Mouse (Mus musculus) cerebellum, adult 2 months (tissue): ENCODE measurements around the gene Pcdh11x. TPM values are rescaled to one million over a fixed set of nuclear protein-coding genes. Genes with fewer than 3 reads are reported as not detected.

Experiments
- DNase-seq, 2 experiments: peaks; one replicate each; pipeline ENCODE4 v3.0.0; 2021
- H3K27ac ChIP-seq: fragments of 200-500 bp; 2 replicates; pipeline ENCODE4 v1.5.1; 2012; ENCODE audit warnings: low read length, control low read depth, inconsistent platforms; ENCODE audit not compliant: insufficient read depth
- H3K27me3 ChIP-seq: fragments of 200-500 bp; 2 replicates; pipeline ENCODE4 v1.6.1; 2012; ENCODE audit warnings: inconsistent platforms, mild to moderate bottlenecking, low read length, moderate library complexity; ENCODE audit not compliant: control insufficient read depth, insufficient read depth
- H3K4me1 ChIP-seq: fragments of 200-500 bp; 2 replicates; pipeline ENCODE4 v1.6.1; 2011; ENCODE audit warnings: low read length; ENCODE audit not compliant: control insufficient read depth, insufficient read depth
- H3K4me3 ChIP-seq: fragments of 200-500 bp; replicated peaks from 2 replicates; pipeline ENCODE3; 2011; ENCODE audit warnings: mild to moderate bottlenecking, low read depth, low read length, control low read depth; ENCODE audit not compliant: insufficient read depth
- CTCF ChIP-seq: fragments of 200-500 bp; IDR thresholded peaks from 2 replicates; pipeline ENCODE4 v1.5.1; 2011; ENCODE audit warnings: low read depth, mild to moderate bottlenecking, control low read depth, low read length, moderate library complexity, borderline replicate concordance; ENCODE audit not compliant: insufficient read depth
- POLR2A ChIP-seq: fragments of 200-500 bp; IDR thresholded peaks from 2 replicates; pipeline ENCODE4 v1.6.1; 2011; ENCODE audit warnings: low read length, control low read depth, borderline replicate concordance; ENCODE audit not compliant: insufficient read depth
- WGBS: fragments of 180-500 bp; shearing (Covaris S2); methylation state at CpG from one replicate; pipeline ENCODE4 v1.1.7; 2018; 5-methylcytosine and 5-hydroxymethylcytosine counted together
- polyA plus RNA-seq: library from polyadenylated mRNA; depleted of rRNA; stranded (reverse); fragments of >200 nt; gene quantifications from 2 replicates; pipeline ENCODE4 v1.2.3, GENCODE M21; 2012; rRNA removed

Gene Pcdh11x
- 3.3 and 3.4 TPM in 2 replicates for polyA plus RNA-seq

DNA sequence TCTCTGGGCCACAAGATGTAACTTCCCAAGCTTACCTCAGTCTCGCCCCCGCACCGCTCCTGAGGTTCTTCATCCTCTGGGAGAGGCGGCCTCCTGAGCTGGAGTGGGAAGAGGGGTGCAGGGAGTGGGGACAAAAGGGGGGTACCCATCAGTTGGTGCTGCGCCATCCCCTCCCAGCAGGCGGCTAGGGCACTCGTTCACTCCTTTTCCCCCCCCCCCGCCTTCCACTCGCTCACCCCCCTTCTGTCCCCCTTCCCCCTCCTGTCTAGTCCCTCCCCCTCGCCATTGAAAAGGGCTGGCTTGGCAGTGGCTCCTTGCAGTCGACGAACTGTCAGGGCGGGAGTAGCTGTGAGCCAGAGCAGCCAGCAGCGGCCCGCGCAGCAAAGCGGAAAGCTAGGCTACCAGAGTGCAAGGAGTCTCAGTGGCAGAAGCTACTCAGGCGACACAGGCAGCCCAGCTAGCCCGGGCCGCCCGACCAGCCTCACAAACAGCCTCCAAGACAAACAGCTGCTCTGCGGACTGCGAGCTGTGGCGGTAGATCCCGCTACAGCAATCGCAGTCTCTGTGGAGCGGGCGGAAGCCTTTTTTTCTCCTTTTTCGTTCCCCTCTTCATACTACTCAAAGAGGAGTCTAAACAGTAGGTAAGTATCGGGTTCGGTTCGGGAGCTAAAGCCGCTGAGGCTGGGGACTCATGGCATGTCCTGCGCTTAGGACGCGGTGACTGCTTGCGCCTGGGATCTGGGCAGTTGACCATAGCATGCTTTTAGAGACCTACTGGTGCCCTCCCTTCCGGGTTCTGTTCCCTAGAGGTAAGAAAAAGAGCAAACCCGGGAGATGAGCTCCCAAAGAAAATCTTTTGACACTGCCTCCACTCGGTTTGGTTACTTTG, at the start of gene Pcdh11x:
Gene Pcdh11x (plus strand): TSS at position 249 of the 889 bp plus-strand sequence.
- TF ChIP-seq CTCF (no peak), POLR2A (no peak)

DNA sequence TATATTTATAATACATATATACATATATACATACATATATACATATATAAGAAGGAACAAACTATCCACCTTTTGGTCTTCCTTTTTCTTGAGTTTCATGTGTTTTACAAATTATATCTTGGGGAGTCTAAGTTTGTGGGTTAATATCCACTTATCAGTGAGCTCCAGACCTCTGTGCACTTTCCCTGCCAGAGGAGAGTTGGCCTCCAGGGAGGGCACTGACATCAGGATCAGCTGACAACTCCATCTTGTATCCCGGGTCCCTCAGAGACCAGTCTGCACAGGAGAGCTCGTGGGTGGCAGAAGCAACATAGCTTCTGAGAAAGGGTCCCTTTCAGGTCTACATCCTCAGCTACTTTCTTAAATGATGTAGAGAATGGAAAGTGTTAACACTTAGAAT, 30.0 kb upstream of the Pcdh11x start:
- no peak for DNase-seq
- TF ChIP-seq CTCF (no peak), POLR2A (no peak)
- Histone ChIP-seq H3K4me3 (no peak overlapping the region), H3K27me3 (no peaks in the 10 kb centered on the region), H3K27ac (no peak overlapping the region), H3K4me1 (no peaks in the 10 kb centered on the region)
- WGBS: 51% methylated on average over 2 of the region's 2 CpGs

More for the DNA sequence above, at the start of gene Pcdh11x:
- Histone ChIP-seq H3K27ac (no peak within 1 kb of the TSS), H3K4me1 (no peaks in the 10 kb centered on the region), H3K4me3 (peak within 1 kb of the TSS; percentile 76), H3K27me3 (no peaks in the 10 kb centered on the region)
- DNase-seq: peak; percentile 57
- WGBS: 3% methylated on average over 35 of the region's 40 CpGs

DNA sequence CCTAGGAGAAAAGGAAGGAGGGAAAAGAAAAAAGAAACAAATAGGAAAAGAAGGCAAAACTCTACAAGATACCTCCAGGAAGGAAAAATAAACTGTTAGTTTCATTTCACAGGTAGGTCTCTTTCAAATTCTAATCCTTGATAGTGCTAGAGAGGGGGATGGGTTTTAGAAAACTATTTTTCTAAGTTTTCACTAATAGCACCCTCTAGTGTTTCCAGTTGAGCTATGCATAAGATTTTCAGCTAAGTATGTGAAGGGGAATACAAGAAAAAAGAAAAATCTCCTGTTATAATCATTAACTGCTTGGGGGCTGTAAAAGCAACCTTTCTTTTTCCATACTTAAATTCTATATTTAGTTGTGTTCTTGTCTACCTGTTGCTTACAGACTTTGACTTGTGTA, 4.5 kb upstream of the Pcdh11x start:
- no peak overlapping the region for H3K4me3 ChIP-seq
- H3K4me1 ChIP-seq: no peaks in the 10 kb centered on the region
- no peaks in the 10 kb centered on the region for H3K27me3 ChIP-seq
- TF ChIP-seq CTCF: no peak
- no peak for TF ChIP-seq POLR2A
- no peak for DNase-seq
- no peak overlapping the region for H3K27ac ChIP-seq

DNA sequence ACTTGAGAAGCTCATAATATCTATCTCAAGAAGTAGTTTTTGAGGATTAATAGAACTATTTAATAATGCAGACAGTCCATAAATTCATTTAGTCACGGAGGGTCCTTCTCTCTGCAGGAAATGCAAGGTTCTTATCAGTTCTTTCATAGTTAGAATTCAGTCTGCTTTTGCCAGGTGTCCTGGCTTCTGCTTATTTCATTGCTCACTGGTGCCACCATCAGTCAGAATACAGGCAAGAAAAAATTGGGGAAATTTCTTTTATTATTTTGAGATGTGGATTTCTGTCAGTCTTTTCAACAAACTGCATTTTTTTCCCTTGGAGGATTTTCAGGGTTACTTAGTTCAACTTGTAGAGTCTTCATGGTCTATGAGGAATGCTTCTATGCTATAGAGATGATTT, 2.6 kb upstream of the Pcdh11x start:
- Histone ChIP-seq H3K4me1 (no peaks in the 10 kb centered on the region), H3K4me3 (no peak overlapping the region), H3K27ac (no peak overlapping the region), H3K27me3 (no peaks in the 10 kb centered on the region)
- no peak for TF ChIP-seq POLR2A
- TF ChIP-seq CTCF: no peak
- WGBS: 31% methylated on average over 1 of the region's 1 CpGs
- peak in 1 of 2 experiments; percentile 12 for DNase-seq

DNA sequence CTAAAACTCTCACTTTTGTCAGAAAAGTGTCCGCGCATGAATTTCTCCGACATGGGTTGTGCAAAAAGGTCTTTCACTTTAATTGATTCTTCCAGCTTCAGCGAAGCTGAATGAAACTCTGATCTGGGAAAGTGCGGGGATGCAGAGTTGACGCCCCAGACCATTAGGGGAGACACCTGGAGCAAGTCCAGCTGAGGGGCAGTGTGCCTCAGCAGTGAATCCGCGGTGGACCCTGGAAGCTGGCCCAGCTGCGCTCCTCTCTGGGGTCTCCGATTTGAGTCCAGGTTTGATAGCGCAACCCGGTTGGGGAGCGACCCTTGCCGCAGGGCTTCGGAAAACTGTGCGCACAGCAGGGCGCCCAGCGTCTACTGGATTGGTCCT, 831 bp downstream of the Pcdh11x start:
- H3K27me3 ChIP-seq: no peaks in the 10 kb centered on the region
- TF ChIP-seq POLR2A (no peak), CTCF (no peak)
- WGBS: 8% methylated on average over 18 of the region's 18 CpGs
- H3K4me3 ChIP-seq: peak overlapping the region; percentile 76
- no peaks in the 10 kb centered on the region for H3K4me1 ChIP-seq
- no peak overlapping the region for H3K27ac ChIP-seq
- peak; percentile 9 to 22 for DNase-seq

DNA sequence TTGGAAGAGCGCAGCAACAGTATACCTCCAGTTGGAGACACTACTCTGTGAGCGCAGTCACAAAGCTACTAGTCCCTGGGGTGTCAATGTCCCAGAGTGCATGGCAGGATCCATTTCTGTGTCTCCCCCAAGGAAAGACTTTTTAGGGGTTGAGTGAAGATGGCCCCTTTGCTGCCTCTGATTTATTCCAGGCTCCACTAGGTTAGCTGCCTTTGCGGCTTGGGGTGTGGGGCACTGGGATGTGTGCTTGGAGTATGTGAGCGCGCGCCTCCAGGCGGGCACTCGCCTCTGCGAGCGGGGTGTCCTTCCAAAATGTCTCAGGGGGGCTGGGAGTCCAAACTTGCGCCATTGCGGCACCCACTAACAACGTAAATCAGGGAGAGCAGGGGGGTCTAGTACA, 1.6 kb downstream of the Pcdh11x start:
- TF ChIP-seq CTCF: no peak
- no peak for TF ChIP-seq POLR2A
- Histone ChIP-seq H3K4me1 (no peaks in the 10 kb centered on the region), H3K27me3 (no peaks in the 10 kb centered on the region), H3K4me3 (peak overlapping the region; percentile 55), H3K27ac (no peak overlapping the region)
- 2% methylated on average over 13 of the region's 13 CpGs for WGBS
- peak; percentile 42 to 49 for DNase-seq

DNA sequence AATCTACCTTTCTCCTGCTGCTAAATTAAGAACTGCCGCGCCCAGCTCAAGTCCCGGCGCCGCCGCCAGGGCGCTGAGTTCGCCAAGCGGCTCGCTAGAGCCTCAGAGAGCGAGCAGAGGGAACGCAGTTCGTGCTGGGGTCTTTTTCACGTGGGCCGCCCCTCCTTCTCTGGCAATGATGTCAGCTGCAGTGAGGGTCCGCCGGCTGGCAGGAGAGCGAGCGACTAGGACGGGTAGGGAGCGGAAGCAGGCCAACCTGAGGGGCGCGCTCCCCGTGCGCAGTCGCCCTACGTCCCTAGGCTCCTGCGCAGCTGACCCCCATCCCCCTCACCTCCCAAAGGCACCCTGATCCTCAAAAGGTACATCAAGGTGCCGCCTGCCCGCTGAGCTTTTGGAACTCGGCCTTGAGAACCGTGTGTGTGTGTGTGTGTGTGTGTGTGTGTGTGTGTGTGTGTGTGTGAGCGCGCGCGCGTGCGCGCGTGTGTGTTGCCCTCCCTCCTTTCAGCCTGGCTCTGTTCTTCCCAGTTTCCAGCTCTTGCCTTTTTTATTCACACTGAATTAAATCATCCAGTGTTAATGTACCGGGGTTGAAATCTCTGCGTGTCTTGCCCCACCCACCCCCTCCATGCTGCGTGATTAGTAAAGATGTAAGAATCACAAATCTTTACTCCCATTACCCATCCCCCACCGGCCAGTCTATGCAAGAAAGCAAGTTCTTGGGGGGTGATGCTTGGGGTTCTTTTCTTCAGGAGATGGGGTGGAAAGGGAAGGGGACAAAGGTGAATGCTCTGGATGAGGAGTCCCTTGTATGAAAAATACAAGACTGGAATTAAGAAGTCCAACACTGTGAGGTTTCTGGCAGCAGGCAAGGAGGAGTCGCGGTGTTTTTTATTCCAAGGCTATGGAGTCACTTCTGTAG, 3.0 kb downstream of the Pcdh11x start:
- DNase-seq: peak; percentile 58 to 65
- Histone ChIP-seq H3K4me1 (no peaks in the 10 kb centered on the region), H3K4me3 (peak overlapping the region; percentile 90), H3K27ac (peak overlapping the region; percentile 55), H3K27me3 (no peaks in the 10 kb centered on the region)
- no peak for TF ChIP-seq CTCF
- no peak for TF ChIP-seq POLR2A
- WGBS: 2% methylated on average over 32 of the region's 46 CpGs
